Mouse (Mus musculus): ENCODE results near the gene Stx12.
"Not testable (repeated sequence)": the region's sequence is repeated elsewhere in the genome, so short reads cannot be mapped to it uniquely, and the experiment has no call there.

Stx12 gene

GRCm38 (mm10) chr4:132884064-132884843 lies at the start of gene Stx12:
TSS of gene Stx12 (minus strand) at chr4:132884509.
- peak; percentile 96 for DNase-seq (ENCODE audit: low read depth, low spot score)

DNA sequence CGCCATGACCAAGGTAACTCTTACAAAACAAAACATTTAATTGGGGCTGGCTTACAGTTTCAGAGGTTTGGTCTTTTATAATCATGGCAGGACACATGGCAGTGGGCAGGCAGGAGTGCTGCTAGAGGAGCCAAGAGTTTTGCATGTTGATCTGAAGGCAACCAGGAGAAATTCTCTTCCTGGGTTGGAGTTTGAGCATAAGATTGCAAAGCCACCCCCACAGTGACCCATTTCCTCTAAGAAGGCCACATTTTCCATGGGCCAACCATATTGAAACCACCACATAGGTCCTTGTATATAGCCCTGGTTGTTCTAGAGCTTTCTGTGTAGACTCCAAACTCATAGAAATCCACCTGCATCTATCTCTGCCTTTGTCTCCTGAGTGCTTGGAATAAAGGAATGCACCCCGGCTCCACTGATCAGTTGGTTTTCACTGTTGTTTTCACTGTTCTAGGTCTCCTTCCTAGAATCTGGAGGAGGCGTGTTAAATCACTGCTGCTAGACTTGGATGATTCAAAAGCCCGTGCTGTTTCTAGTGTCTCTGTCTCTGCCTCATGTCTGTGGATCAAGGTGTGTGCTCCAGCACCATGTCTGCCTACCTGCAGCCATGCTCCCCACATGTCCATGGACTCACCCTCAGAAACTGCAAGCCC lies 48.6 kb upstream of the Stx12 start:
- DNase-seq (ENCODE audit: low read depth, low spot score): no peak

DNA sequence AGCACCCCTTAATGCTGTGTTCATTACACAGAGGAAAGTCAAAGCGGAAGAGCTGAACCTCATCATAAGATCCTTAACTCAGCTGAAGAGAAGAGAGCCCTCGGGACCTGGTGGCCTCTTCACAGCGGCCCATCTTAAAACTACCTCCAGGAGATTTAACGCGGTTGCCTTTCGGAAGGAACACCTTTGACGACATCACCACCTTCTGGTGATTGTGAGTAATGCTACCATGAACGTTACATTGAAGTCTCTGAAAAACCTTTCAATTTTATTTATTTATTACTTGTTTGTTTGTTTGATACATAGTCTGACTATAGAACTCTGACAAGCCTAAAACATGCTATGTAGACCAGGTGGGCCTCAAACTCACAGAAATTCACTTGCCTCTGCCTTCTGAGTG lies 46.5 kb upstream of the Stx12 start:
- DNase-seq (ENCODE audit: low read depth, low spot score): peak; percentile 85

- DNase-seq (ENCODE audit: low read depth, low spot score): not testable (repeated sequence)
Observed at GRCm38 (mm10) chr4:132926520-132926919, 42.2 kb upstream of the Stx12 start.

- peak; percentile 100 for DNase-seq (ENCODE audit: low read depth, low spot score)
Observed at GRCm38 (mm10) chr4:132922558-132923008, 38.3 kb upstream of the Stx12 start, which contains the start of gene Fam76a. TSS of gene Fam76a (minus strand) at chr4:132922558.

GRCm38 (mm10) chr4:132922061-132922530 lies 37.8 kb upstream of the Stx12 start:
- peak; percentile 55 for DNase-seq (ENCODE audit: low read depth, low spot score)

GRCm38 (mm10) chr4:132921488-132921887 lies 37.2 kb upstream of the Stx12 start:
- no peak for DNase-seq (ENCODE audit: low read depth, low spot score)

- no peak for DNase-seq (ENCODE audit: low read depth, low spot score)
Observed at GRCm38 (mm10) chr4:132920171-132920570, 35.9 kb upstream of the Stx12 start.

- not testable (repeated sequence) for DNase-seq (ENCODE audit: low read depth, low spot score)
Observed at GRCm38 (mm10) chr4:132918493-132918892, 34.2 kb upstream of the Stx12 start.

GRCm38 (mm10) chr4:132912156-132912555 lies 27.8 kb upstream of the Stx12 start:
- DNase-seq (ENCODE audit: low read depth, low spot score): no peak

DNA sequence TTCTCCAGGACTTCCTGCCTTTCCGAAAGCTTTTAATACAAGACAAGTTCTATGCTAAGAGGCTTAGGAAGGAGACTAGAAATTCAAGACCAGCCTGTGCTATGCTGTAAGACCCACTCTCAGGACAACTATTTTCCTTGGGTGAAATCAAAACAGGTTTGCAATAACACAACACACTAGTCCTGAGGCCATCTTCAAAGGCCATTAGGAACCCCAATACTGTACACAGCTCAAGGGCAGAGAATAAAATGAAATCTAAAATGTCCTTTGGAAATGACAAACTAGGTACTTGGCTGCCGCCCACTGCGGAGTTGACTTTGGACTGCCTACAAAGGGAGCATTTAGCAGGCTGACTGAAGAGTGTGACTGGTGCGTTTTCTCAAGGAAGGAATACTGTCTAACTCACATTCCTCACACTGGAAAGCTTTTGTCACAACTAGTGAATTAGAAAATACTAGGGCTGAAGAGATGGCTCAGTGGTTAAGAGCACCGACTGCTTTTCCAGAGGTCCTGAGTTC lies 21.6 kb upstream of the Stx12 start:
- DNase-seq (ENCODE audit: low read depth, low spot score): no peak

DNA sequence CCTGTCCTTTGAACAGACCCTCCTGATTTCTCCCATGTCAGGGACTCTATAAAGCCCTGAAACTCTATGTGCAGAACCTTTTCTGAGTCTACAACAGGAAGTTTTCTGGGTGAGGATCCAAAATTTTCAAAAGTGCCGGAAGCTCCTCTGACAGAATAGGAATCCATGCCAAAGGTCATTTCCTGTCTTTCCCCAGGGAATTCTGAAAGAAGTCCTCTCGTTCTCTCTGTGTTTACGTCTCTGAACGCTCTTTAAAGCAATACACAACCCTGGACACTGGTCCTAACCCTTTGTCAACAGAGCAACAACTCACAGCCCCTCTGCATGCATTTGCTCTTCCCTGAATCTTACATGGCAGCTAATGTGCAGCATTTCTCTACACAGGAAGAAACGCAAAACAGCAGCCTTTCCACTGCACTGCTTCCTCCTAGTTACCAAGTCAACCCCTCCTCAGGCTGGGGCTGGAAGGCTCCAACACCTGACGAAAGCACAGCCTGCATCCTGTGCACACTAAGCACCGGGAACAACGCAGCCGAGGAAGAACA lies 20.5 kb upstream of the Stx12 start:
- DNase-seq (ENCODE audit: low read depth, low spot score): no peak

- DNase-seq (ENCODE audit: low read depth, low spot score): no peak
Observed at GRCm38 (mm10) chr4:132904071-132904470, 19.8 kb upstream of the Stx12 start.

DNA sequence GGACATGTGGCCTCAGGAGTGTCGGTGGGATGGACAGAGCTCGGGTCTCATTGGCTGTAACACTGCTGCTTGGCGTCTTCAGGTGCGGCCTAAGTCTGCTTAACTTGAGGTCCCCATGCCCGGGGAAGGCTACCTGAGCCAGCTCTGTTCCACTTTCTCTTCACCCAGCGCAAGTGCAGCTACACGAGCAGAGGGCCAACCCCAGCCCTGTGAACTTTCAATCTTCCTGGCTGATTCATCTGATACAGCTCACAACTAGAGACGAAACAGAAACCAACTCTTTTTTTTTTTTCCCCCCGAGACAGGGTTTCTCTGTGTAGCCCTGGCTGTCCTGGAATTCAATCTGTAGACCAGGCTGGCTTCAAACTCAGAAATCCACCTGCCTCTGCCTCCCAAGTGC lies 13.9 kb upstream of the Stx12 start:
- DNase-seq (ENCODE audit: low read depth, low spot score): no peak

- no peak for DNase-seq (ENCODE audit: low read depth, low spot score)
Observed at GRCm38 (mm10) chr4:132894402-132894801, 10.1 kb upstream of the Stx12 start.

DNA sequence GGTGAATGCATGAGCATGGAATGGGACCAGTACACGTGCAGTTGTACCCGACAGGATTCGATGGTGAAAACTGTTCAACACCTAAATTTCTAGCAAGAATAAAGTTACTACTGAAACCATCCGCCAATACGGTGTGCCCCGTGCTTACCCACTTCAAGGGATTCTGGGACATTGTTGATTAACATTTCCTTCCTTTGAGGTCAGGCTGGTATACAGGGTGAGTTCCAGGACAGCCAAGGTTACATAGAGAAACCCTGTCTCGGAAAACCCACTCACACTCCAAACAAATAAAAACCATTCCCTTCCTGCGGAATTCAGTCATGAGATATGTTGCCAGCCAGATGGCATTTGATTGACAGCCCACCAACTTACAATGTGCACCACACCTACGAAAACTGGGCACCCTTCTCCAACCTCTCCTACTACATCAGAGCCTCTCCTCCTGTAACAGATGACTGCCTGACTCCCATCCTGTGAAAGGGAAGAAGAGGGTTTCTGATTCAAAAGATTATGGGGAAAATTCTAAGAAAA lies 600 bp upstream of the Stx12 start:
- no peak for DNase-seq (ENCODE audit: low read depth, low spot score)

- DNase-seq (ENCODE audit: low read depth, low spot score): no peak
Observed at GRCm38 (mm10) chr4:132883561-132884063, 697 bp downstream of the Stx12 start.

- no peak for DNase-seq (ENCODE audit: low read depth, low spot score)
Observed at GRCm38 (mm10) chr4:132874363-132875097, 9.8 kb downstream of the Stx12 start.

- DNase-seq (ENCODE audit: low read depth, low spot score): peak; percentile 27
Observed at GRCm38 (mm10) chr4:132873481-132874362, 10.6 kb downstream of the Stx12 start.

DNA sequence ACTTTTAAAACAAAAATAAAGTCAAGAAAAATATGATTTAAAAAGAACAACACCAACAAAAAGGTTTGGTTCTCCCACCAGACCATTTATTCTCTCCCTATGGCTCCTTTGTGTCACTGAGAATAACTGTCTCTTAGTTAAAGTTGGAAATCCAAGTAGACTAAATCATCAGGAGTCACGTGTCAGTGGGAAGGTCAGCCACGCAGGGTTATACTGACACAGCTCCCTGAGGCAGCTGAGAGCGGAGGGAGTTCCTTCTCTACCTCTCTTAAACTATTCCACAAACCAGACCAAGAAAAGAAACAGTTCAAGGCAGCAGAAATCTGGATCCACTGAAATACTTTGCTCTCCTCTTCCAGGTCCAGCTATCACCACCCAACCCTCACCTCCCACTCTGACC lies 13.2 kb downstream of the Stx12 start:
- DNase-seq (ENCODE audit: low read depth, low spot score): no peak

Data from ZHBTc4 (cell line).